Mouse (Mus musculus) layer of hippocampus, postnatal 25 days (tissue): Measurements from ENCODE around the gene Aimp1. TPM values are rescaled to one million over a fixed set of nuclear protein-coding genes. Genes with fewer than 3 reads are reported as not detected.

Source experiments
- DNase-seq, 2 experiments: peaks; one replicate each; pipeline ENCODE4 v3.0.0; 2022; ENCODE audit warnings: mixed read lengths in 2 of 2, low spot score in 1 of 2; ENCODE audit errors: extremely low spot score in 1 of 2
- total RNA-seq, 2 experiments: library from RNA; stranded (reverse); gene quantifications; 2 replicates each; pipeline ENCODE4 v1.2.3; 2021

The Aimp1 gene
- 10 to 100 TPM; 54.7 to 60.7 TPM for total RNA-seq

DNA sequence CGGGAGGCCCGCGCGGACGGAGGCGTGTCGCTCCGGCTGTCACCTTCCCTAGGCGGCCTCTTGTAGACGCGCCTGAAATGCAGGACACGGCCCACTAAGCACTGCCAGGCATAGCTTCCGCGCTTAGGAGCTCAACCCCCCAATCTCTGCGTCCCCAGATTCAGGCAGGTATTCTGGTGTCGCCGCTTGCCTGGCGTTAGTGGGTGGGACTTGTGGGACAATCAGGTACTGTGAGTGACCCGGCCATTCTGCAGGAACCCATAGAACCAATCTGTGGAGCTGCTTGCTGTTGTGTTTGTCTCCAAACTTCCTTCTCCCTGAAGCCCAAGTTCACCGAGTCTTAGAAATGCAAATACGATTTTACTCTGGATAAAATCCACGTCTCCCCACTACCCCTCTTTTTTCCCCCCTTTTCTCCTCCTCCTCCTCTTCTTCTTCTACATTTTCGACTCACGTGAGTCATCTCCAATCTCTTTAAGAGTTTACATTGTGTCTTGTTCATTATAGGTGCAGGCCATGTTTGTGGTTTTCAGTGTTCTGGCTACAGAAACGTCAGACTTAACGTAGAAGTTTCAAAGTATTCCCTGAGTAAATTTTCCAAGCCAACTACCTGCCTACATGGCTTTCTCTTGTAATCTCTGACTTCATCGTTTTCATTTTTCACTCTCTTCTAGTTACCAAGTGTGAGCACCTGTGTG lies at the start of gene Aimp1:
Aimp1 (minus strand) TSS at position 140 of the 698 bp plus-strand sequence.
- DNase-seq, result no peak

DNA sequence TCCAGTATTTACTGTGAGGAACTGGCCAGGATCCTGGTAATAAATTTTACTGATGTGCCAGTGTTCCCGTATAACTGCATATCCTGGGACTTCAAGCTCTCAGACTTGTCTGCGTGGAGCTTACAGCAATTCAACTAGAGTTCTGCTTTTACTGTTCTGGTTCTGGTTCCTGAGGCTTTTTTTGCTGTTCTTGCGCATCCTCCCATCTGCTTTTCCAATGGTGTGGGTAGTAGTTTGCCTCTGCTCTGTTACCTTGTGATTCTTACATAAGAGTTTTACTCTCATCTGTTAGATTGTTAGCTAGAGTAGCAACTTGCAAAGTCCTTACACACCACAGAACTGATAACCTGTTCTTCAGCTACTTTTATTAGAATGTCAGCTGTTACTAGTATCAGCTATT lies 40.2 kb upstream of the Aimp1 start:
- DNase-seq, result no peak

DNA sequence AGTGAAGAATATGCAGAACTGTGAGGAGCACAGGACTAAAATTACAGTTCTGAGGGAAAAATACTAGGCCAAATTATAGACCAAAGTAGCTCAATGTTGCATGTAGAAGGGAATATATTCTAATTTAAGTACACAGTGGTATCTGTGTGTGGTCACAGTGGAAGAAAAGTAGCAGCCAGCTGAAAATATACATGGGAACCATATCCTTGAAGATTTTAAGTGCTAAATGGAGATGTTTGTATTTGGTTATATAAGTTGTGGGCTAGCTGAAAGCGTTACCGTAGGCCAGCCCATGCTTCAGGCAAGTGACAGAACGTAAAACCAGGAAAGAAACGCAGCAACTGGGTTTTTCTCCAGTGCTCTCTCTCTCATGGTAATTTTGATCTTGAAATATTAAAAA lies 33.1 kb upstream of the Aimp1 start:
- no peak for DNase-seq

DNA sequence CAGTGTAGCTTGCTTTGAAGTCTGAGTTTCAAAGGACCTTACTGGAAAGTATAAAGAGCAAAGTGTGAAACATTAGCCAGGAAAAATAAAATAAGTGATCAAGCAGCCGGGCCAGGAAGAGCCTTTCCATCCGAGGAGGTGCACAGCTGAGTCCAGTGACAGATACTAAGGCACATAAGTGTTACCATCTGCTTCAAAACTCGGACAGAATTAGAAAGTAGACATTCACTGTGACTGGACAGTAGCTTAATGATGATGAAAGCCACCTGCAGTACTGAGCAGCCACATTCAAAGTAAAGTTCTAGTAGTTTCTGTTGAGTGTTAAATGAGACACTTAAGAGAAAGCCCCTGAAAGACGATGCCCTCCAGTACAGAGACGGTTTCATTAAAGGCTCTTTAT lies 29.7 kb upstream of the Aimp1 start:
- no peak for DNase-seq

DNA sequence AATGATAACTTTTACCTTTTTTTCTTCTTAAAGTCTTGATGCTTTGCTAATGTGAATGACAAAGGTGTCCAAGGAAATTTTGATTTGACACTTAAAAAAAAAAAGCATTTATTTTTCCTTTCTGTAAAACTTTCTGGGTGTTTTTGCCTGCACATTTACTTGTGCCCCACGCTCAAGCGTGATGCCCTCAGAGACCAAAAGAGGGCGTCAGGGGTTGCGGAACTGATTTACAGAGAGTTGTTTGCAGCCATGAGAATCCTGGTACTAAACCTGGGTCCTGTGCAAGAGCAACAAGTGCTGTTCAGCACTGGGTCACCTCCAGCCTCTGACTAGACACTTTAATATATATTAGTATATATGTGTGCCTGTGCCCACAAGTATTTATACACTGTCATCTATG lies 22.8 kb upstream of the Aimp1 start:
- DNase-seq, result no peak

DNA sequence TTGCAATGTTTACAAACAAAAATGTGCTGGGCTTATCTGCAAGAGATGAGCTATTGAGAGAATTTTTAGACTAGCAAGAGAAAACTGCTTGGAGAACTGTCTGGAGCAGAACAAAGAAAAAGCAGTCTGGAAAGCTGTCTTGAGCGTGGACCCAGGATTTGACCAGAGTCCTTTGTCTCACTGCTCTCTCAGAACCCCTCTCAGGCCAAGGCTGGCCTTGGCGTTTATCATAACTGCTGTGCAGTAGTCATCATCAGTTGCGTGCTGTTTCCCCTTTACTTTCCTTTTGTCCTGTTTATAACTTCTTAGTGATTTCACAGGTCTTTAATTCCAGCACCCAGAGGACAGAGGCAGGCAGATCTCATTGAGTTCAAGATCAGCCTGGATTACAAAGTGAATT lies 20.0 kb upstream of the Aimp1 start:
- no peak for DNase-seq

DNA sequence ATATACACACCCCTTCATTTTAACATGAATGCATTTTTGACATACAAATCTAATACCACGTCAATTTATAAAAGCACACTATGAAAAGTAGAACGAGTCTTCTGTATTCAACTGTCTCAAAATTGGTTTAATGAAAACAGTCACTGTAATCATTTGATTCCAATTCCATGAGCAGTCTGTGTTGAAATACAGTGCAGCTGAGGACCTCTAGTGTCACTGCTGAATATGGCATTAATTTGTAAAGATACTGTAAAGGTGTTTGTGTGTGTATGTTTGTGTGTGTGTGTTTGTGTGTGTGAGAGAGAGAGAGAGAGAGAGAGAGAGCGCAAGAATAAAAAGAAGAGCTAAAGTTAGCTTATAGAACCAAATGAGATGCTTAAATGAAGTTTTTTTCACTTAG lies 17.2 kb upstream of the Aimp1 start:
- no peak for DNase-seq

DNA sequence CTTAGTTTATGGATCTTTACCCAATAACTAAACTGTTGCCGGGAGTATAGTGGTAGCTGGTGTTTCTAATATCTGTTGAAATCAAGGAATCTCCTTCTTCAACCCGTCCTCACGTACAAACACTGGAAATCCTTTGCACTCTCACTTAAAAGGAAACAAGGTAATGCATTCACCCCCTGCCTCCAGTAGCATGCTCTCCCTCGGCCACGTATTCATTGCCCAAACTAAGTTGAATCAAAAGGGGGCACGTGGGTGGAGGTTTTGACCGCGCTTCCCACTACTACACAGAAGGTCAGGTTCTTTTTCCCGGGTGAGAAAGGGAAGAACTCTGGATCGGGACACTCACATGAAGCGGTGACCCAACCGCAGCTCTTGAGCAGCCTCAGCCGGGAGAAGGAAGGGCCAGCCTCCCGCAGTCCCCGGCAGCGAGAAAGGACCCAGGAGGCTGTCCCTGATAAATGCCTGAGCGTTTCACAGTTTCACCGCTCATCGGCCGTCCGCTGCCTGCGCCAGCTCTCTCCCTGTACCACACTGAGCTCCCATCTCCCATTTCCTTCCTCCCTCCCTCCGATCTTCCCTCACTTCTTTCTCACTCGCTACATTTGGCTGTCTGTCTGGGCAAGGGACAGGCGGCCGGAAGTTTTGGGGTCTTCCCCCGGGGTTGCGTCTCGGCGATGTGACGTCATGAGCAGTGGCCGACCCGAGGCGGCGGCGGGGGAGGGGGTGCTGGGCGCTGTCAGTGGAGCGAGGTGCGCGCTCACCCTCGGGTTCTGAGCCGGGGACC lies 531 bp downstream of the Aimp1 start, which contains the start of gene Tbck:
Tbck (plus strand) TSS at position 698 of the 784 bp plus-strand sequence.
- DNase-seq, result peak; percentile 93 to 96

DNA sequence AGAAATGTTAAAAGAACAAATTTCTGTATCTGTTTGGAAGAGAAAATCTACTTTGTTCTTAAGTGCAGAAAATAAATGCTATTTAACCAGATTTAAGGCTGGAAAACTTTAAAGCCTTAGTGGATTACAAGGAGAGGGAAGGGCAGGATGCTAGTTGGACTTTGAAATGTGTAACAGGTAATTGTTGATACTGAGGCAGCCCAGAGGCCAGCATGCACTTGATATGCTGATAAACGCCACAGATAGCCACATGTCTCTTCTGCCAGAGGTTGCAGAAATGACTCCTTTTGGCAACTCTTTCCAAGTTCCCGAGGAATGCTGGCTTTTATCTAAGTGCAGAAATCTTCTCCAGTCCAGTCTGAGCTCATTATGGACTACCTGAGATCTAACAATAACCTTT lies 6.7 kb downstream of the Aimp1 start:
- DNase-seq, result no peak

DNA sequence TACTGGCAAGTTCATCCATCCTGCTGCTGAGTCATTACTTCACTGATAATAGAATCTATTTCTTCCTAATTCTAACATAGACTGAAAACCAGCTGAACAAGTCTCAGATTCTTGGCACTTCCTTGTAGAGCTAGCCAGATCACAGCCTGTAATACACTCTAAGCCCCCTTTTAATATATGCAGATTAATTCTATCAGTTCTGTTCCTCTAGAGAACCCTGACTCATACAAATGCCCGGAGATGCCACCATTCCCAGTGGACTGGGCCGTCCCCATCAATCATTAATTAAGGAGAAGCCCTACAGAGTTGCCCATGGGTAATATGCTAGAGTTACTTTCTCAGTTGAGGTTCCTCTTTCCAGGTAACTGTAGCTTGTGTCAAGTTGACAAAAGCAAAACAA lies 28.2 kb downstream of the Aimp1 start:
- no peak for DNase-seq

DNA sequence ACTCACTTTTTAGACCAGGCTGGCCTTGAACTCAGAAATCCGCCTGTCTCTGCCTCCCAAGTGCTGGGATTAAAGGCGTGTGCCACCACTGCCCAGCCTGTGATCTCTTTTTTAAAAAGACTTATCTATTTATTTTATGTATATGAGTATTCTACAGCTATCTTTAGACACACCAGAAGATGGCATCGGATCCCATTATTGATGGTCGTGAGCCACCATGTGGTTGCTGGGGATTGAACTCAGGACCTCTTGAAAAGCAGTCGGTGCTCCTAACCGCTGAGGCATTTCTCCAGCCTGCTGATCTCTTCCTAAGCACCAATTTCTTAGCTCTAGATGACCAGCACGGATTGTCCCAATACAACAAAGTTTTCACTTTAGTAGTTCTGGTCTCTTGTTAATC lies 30.2 kb downstream of the Aimp1 start:
- DNase-seq, result no peak

DNA sequence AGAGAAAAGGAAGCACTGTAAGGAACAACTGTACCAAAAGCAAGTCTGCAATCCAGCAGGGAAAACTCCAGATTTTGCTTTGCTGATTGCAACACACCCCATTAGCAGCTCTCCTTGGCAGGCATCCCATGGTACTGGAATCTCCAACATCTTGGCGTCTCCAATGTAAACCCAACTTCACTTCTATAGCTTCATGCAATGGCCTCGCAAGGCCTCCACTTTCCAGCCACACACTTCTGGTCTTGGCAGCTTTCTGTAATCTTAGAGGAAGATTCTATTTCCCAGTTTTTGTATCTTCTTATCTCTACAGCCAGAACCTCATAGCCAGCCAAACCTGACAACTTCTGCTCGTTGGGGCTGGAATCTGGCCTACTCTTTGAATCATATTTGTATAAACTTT lies 32.4 kb downstream of the Aimp1 start:
- DNase-seq, result no peak

DNA sequence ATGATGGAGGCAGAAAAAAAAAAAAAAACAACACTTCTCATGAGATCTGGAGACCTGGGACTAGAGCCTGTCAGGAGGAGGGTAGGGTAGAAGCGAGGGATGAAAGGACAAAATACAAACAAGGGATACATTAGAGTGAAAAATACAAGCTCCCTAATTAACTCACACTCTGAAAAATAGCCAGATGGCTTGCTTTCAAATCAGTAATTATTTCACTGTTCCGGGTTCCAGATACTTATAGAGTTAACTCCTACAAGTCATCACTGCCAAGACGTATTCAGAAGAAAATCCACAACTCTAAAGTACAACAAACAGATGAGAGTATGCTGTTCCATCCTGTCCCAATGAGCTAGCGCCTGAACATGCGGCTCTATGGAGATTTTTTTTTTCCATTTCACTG lies 34.0 kb downstream of the Aimp1 start:
- no peak for DNase-seq

DNA sequence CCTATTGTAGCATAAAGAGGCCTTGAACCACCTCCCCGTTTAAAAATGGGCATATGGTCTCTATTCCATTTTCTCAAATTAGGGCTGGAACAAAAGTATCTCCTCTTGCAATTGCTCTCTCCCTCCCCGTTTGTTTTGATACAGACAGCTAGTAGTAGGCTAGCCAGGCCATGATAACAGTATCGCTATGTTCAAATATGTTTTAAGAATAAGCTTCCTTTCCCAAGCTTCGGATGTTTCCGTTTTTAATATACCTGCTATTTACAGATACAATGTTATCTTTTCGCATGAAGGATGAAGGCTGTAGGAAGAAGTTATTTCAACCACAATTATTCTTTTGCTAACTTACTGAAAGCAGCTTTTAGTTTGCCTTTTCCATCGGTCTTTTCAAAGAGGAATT lies 34.8 kb downstream of the Aimp1 start:
- DNase-seq, result no peak

DNA sequence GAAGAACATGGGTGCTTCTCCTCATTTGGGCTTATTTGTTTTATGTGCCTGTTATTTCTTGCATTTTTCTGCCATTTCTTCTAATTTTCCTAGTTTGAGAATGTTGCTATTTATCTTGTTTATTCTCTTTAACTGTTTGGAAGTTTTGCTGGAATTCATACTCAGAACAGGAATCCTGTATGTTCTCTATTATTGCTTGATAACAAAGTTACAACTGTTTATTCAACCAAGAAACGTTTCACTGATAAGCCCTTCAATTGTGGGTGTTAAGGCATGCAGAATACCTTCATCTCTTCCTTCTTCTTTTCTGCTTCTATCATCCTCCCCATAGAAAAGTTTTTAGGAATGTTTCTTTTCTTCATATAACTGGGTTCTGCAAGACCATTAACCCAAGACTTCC lies 37.4 kb downstream of the Aimp1 start:
- no peak for DNase-seq

DNA sequence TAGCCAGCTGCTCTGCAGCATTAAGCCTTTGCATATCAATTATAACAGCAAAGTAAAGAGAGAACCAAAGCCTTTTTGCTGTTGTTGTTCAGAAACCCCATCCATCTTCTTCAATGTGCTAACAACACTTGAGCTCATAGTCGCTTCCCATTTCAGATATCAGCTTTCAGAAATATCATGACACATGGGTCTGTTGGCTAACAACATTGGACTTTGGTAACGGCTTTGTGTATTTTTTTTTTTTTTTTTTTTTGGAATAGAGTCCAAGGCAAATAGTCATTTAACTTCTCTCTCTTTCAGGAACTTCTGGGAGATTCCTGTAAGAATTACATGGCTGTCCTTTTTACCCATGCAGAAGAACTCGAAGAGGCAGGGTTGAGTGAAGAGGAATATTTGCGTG lies 40.1 kb downstream of the Aimp1 start:
- no peak for DNase-seq

DNA sequence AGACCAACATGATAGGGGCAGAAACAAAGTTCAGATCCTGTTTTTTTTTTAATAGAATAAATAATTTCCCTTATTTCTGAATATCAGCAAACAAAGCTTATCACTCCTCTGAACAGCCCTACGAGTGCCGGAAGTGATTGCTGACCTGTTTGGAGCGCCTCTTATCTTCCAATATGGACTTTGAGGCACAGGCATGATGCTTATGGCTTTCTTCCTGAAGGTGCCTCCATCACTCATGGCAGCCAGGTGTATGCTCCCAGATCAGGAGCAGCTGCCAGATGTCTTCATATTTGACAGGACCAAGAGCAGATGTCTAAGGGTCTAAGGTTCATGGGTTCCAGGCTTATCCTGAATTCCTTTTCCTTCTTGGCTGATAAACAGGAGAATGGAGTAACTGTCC lies 47.1 kb downstream of the Aimp1 start:
- DNase-seq, result no peak

DNA sequence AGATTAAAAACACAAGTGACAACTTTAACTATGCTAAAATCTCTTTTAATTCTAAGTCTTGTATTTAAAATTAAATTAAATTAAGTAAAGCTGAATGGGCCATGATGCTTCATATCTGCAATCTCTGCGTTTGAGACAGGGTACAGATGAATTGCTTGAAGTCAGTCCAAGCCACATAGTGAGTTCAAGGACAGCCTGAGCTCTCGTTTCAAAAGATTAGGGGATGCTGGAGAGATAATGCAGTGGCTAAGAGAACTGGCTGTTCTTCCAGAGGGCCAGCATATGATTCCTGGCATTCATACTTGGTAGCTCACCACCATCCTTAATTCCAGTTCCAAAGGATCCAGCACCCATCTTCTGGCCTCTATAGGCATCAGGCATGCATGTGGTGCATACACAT lies 50.9 kb downstream of the Aimp1 start:
- DNase-seq, result no peak

DNA sequence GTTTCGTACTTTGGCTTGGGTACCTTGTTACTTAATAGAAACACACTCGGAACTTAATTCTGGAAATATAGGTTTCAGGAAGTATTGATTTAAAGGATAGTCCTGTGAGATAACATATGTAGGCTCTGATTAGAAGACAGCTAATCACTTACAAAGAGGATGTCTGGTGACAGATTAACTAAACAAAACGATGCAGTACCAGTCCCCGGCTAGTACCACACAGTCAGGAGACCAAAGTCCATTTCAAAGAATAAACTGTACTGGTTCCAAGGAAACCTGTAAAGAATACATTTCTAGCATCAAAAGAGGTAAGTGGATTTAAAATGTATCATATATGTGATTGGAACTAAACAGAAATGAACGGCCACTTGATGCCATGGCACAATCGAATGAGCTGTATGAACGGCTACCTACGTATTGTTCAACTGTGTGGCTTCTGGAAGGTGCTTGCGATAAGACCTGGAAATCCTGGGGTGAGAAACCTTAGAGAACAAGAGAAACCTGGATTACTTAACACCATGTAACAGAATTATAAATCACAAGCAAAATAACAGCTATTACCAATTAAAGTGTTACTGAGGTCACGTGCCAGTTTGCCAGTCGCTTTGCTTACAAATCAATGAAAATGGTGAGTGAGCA lies 54.5 kb downstream of the Aimp1 start, which contains the start of gene Gimd1:
Gimd1 (plus strand) TSS at position 220 of the 639 bp plus-strand sequence.
- no peak for DNase-seq

DNA sequence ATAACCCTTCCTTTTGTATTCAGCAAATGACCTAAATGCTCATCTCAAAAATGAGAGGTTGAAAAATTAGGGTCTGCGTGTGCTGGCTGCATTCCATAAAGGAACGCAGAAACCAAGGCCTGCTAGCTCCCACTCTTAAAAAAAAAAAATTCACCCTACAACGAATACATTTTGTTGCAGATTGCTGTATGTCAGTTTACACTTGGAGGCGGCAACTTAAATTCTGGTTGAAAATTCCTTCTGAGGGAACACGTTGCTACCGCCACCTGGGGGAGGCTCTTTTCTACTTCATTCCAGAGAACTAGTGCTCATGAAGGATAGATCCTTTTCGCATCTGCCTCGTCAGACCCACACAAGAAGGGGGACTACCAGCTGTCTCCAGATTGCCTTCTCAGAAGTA lies 55.4 kb downstream of the Aimp1 start:
- peak in 1 of 2 experiments; percentile 7 for DNase-seq
